ENCODE assay signal across 8 mouse cellular contexts in the genomic region with DNA sequence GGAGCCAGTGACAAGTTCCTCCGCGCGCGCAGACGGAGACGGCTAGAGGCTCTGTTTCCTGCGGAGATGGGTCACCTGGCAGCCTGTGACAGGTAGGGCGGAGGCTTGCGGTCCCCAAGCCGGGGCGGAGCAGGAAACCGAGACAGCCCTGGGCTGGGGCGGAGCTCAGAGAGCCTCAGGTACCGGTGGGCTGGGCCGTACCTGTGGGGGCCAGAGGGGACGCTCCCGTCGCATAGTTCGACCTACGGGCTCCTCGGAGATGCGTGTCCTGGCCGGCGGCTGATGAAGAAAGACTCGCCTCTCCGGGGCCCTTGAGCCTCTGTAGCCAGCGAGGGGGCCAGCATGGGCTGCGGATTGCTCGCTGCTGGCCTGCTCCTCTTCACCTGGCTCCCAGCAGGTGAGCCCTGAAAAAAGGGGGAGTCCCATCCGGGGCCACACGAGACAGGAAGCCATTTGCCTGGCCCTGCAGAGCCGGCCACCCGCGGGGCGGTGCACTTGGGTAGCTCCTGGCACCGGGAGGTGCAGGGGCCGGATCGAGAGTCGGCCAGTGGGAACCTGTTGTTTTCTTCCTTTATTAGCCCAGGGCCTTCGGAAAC. TPM values are rescaled to one million over a fixed set of nuclear protein-coding genes. Genes with fewer than 3 reads are reported as not detected.
DNase-seq lines count a peak whose midpoint lies in the region; ATAC-seq lines count a peak whose summit lies in the region.

A gene (plus strand): TSS at position 161 of the 596 bp plus-strand sequence.

- H3K9ac ChIP-seq in midbrain, embryonic 13.5 days (replicated peaks) = peak within 1 kb of the TSS; percentile 60

- no peaks in the 10 kb centered on the region for H3K36me3 ChIP-seq in limb, embryonic 10.5 days
- no peaks in the 10 kb centered on the region for H3K36me3 ChIP-seq in midbrain, embryonic 13.5 days

- ATAC-seq in granulocyte monocyte progenitor cell, adult 5-6 weeks (replicated peaks; ENCODE audit: poor library complexity, severe bottlenecking) = peak; percentile 48
- ATAC-seq in midbrain, embryonic 13.5 days = peak; percentile 75

- peak within 1 kb of the TSS; percentile 56 for H3K4me3 ChIP-seq in limb, embryonic 10.5 days
- H3K4me3 ChIP-seq in midbrain, embryonic 13.5 days (replicated peaks) = peak within 1 kb of the TSS; percentile 48

- no peak within 1 kb of the TSS for H3K27ac ChIP-seq in limb, embryonic 10.5 days
- no peak within 1 kb of the TSS for H3K27ac ChIP-seq in midbrain, embryonic 13.5 days

- H3K4me1 ChIP-seq in limb, embryonic 10.5 days = peaks cover 9% of the 10 kb centered on the region
- peaks cover 7% of the 10 kb centered on the region for H3K4me1 ChIP-seq in midbrain, embryonic 13.5 days (replicated peaks)

- H3K9me3 ChIP-seq in limb, embryonic 10.5 days (replicated peaks) = no peaks in the 10 kb centered on the region
- no peaks in the 10 kb centered on the region for H3K9me3 ChIP-seq in midbrain, embryonic 13.5 days

- WGBS in limb, embryonic 10.5 days = 2% methylated on average over 40 of the region's 40 CpGs
- 2% methylated on average over 40 of the region's 40 CpGs for WGBS in midbrain, embryonic 13.5 days

- peaks cover 40% of the 10 kb centered on the region for H3K27me3 ChIP-seq in limb, embryonic 10.5 days (ENCODE audit: low read depth, poor library complexity, severe bottlenecking)
- peaks cover 35% of the 10 kb centered on the region for H3K27me3 ChIP-seq in midbrain, embryonic 13.5 days

- H3K4me2 ChIP-seq in midbrain, embryonic 13.5 days (replicated peaks) = peak within 1 kb of the TSS; percentile 80

- peak; percentile 11 for DNase-seq in adrenal gland, postnatal 10 days
- DNase-seq in adrenal gland, adult 2 months = no peak
- DNase-seq in CD8-positive naive resting alpha-beta T cell, adult 2 months (ENCODE audit: low read depth in 2 of 2, low spot score in 2 of 2) = peak; percentile 43 to 51
- DNase-seq in limb, embryonic 10.5 days (ENCODE audit: low spot score) = peak; percentile 48
- peak; percentile 19 to 42 for DNase-seq in thymus, postnatal 36 days
- no peak for DNase-seq in gastrocnemius, postnatal 4 days (ENCODE audit: low spot score in 2 of 2)

RNA-seq across cellular contexts. Expression of the gene that starts here (rescaled TPM):
- total RNA-seq in adrenal gland, postnatal 10 days (2021) = under 1 TPM; 0.09 to 0.12 TPM
- total RNA-seq in adrenal gland, adult 2 months (2021) = not detected
- not detected in 2 replicates for polyA plus RNA-seq in adrenal gland, adult 2 months (2012; rRNA removed)
- not detected in 2 replicates for total RNA-seq in granulocyte monocyte progenitor cell, adult 5-6 weeks (2014; fragmentation: Nextera tagmentation)
- total RNA-seq in granulocyte monocyte progenitor cell, adult 5-6 weeks (2017) = not detected in 2 replicates
- 0.36 and 0.71 TPM in 2 replicates for polyA plus RNA-seq in limb, embryonic 10.5 days (2016; fragmentation: Nextera tagmentation; extraction: Ambion mirVana)
- not detected in 2 replicates for polyA plus RNA-seq in midbrain, embryonic 13.5 days (2015; fragmentation: Nextera tagmentation; extraction: Ambion mirVana)
- not detected for total RNA-seq in gastrocnemius, postnatal 4 days (2021)

Comparison
In these comparisons a context has a peak if more than half of its experiments do, and no peak if none do; other contexts are left out.
1. Peak in DNase-seq in adrenal gland, postnatal 10 days; RNA of the gene not detected or under 1 TPM.
2. Peak in ATAC-seq in granulocyte monocyte progenitor cell, adult 5-6 weeks; RNA of the gene not detected or under 1 TPM.
3. Peak in DNase-seq and H3K4me3 ChIP-seq in limb, embryonic 10.5 days; RNA of the gene not detected or under 1 TPM.
4. Peak in ATAC-seq, H3K4me3 ChIP-seq, H3K9ac ChIP-seq and H3K4me2 ChIP-seq in midbrain, embryonic 13.5 days; RNA of the gene not detected or under 1 TPM.
5. DNase-seq: peak in CD8-positive naive resting alpha-beta T cell, adult 2 months (2 of 2) and thymus, postnatal 36 days (2 of 2); none in adrenal gland, adult 2 months (single experiment) and gastrocnemius, postnatal 4 days (0 of 2).